Mouse (Mus musculus): ENCODE measurements around the gene Thbs2. TPM values are rescaled to one million over a fixed set of nuclear protein-coding genes. Genes with fewer than 3 reads are reported as not detected.

Gene Thbs2
- total RNA-seq, 2 experiments from 2014 or later, result not detected

DNA sequence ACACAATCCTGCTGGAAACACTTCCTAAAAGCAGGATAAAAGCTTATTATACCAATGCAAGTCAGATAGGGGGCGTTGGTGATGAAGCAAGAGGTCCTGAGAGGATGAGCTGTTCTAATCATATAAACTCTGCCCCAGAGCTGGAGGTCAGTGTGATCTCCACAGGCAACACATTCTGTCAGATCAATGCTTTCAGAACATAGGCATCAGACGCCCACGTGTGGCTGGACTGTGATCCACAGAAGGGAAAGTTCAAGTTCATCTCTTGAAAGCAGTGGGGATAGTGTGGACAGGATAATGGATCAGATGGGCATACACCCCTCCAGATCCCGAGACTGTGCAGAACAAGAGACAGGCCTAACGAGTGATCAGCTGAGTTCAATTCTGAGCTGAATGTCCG, 4.2 kb upstream of the Thbs2 start:
- ATAC-seq (replicated peaks; ENCODE audit: poor library complexity, severe bottlenecking), result no peak

DNA sequence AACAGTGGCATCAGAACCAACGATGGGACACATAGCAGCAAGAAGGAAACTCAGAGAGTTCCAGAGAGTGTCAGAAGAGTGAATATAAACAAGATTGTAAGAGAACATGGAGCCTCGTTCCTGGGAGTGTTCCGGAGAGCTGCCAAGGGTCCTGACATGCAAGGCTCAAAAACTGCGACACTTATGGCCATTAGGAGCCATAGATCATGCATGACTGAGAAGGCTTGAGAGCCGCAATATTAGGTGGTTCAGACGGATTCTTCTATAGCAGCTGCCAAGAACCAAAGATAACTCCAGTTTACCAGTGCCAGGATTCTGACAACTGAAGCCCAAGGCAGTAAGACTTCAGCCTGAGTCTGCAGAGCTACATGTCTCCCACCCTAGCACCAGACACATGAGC, 3.1 kb upstream of the Thbs2 start:
- ATAC-seq (replicated peaks; ENCODE audit: poor library complexity, severe bottlenecking), result no peak

DNA sequence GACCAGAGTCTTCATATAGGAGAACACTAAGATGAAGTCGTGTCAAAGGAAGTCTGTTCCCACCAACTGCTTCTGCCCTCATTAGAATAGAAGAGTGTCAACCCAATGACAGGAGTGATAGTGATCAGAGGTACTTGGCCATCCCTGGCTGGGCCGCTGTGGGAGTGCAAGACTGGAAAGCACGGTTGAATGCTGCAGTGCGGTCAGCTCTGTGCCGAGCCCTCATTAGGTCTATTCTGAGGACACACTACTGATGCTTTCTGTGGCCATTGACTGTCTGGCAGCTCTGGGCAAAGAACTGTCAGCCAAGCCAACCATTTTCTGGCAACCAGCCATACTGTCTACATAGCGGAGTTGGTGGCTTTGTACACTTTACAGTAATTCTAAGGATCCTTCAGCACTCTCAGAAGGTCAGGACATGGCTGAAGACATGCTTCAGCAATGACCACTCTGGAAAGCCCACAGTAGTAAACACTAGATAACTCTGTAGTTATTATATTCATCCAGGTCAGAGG, 2.3 kb upstream of the Thbs2 start:
- no peak for ATAC-seq (replicated peaks; ENCODE audit: poor library complexity, severe bottlenecking)

DNA sequence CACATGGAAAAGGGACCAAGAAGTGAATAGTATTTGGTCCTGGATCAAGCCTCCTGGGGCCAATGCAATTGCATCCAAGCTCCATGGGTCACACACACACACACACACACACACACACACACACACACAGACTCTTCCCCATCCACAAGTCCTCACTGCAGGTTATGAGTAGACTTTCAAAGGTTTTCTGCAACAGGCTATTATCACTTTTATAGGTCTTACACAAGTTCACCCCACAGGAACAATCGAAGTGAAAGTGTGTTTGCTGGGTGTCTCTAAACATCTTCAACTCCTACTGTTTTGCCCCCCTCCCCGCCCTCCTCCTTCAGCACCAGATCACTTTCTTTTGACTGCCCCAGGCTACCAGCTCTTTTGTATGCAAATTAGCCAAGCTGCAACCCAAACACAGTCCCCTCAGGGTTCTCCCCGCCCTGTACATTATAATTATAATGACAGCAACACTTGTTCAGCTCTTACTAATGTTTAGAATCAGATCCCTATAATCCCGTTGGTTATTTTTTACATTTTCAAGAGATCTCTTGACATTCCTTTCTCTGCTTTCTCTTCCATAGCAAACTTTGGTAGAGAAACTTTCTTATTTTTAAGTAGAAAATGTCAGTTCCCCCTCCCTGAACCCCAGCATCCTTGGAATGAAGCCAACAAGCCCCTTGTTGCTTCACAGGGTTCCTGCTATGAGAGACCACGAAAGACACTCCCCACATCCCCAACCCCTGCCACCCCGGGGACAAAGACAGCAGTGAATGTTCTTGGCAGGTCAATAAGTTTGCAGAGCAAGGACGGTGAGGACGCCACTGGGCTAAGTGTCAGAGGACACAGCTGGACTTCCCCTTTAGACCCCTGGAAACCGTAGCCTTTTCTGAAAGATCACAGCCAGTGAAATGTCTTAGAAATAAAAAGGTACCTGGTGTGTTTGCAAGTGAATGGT, 714 bp downstream of the Thbs2 start:
- peak; percentile 50 for ATAC-seq (replicated peaks; ENCODE audit: poor library complexity, severe bottlenecking)

DNA sequence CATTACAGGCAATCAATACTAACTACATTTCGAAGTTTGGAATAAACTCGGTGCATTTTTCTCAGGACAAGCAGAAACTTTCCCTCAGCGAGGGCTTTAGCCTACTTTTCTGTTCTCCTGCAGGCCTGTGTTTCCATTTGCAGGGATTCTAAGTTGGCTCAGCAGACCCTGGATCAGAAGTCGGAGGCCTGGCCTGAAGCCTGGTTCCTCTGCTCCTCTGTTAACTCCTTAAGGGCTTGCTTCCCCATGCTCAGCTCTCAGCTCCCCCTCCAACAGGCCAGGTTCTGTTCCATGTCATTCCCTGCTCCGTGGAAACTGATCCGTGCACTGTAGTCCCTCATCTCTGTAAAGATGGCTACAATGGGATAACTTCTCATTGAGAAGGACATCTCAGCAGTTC, 2.1 kb downstream of the Thbs2 start:
- no peak for ATAC-seq (replicated peaks; ENCODE audit: poor library complexity, severe bottlenecking)

DNA sequence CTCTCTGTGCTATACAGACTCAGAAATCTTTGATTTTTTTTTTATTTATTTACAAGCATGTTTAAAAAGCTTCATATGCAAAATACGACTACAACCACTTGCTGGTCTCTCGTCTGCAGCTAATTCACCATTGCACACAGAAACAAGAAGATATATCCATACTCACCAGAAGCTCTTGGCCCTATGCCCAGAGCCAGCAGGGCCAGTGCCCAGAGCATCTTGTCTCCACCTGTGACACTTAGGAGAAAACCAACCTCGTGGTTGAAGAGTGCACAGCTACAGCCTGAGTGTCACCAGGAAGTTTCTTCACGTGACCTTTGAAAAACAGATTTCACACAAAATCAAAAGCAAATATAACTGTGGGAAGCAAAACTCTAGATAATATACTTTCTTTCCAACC, 2.8 kb downstream of the Thbs2 start:
- no peak for ATAC-seq (replicated peaks; ENCODE audit: poor library complexity, severe bottlenecking)

DNA sequence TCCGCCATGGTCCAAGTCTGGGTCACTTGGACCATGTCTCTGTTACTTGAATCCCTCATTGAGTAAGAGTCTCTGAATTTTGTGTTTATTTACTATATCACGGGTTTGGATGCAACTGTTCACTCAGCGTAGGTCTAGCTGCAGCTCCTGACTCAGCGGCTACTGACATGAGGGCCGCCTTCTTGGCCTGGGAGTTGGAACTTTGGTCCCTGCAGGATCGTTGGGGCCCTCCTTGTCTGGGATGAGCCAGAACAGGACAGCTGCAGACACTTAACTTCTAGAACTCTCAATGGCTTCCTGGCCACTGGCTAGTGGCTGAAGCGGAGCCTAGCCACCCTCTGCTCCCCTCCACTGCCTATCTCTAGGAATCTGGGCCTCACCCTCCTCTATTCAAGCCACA, 11.2 kb downstream of the Thbs2 start:
- no peak for ATAC-seq (replicated peaks; ENCODE audit: poor library complexity, severe bottlenecking)

DNA sequence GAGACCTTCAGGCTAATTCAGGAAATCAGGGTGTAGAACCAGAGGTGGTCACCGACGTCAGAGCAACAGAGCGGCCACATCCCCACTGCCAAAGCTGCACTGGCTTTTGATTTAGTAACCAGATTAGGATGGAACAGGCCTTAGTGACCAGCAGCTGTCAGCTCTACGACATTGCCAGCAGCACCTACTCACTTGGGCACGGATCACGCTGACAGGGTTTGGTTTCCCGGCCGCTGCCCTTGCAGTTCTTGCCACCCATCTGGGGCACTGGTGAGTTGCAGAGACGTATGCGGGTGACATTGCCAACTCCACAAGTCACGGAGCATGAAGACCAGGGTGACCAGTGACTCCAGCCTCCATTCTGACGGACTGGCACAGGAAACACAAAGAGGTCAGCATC, 13.0 kb downstream of the Thbs2 start:
- ATAC-seq (replicated peaks; ENCODE audit: poor library complexity, severe bottlenecking), result no peak

DNA sequence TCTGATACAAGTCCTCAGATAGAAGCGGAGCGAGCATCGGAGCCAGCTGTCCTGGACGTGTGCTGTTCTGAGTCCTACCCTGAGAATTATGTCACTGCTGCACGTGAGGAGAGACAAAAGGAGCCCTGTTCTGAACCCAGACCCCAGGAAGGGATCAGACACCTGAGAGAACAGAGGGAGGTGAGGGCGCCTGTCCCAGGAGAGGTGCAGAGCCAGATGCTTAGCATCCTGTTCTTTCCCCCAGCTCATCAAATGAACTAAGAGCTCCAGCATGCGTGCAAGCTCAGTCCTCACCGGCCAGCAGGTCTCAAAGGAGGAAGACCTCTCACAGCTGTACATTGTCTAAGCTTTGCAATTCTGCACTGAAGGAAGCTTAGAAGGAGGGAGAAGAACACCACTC, 16.8 kb downstream of the Thbs2 start:
- no peak for ATAC-seq (replicated peaks; ENCODE audit: poor library complexity, severe bottlenecking)

DNA sequence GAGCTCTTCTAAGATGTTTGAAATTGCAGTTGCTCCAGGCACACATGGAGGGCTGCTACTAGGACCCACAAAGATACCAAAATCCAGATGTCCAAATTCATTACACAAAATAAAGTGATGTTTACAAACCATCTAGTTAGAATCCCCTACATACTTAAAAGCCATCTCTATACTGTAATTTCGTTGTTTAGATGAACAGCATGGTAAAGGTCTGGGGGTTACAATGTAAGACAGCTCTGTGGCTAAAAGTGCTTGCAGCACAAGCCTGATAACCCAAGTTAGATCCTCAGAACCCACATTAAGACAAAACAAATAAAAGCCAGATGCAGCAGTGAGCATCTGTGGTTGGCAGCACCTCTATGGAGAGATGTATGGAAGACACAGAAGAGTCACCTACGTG, 18.5 kb downstream of the Thbs2 start:
- no peak for ATAC-seq (replicated peaks; ENCODE audit: poor library complexity, severe bottlenecking)

DNA sequence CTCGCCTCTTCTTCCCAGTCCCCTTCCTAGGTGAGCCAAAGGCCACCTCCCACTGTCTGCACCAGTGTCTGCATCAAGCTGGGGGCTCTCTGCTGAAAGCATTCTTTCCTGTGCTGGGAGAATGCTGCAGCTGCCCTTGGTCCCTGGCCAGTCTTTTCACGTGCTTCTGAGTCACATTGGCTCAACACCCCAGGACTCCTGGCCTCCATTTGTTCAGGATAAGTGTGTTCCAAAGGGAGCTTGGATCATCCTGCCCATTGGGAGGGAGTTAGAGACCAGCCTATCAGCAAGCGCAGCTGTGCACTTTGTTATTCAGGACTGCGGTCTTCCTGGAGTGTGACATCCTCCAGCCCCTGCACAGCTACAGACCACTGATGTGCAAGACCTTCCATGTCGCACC, 21.6 kb downstream of the Thbs2 start:
- ATAC-seq (replicated peaks; ENCODE audit: poor library complexity, severe bottlenecking), result no peak

DNA sequence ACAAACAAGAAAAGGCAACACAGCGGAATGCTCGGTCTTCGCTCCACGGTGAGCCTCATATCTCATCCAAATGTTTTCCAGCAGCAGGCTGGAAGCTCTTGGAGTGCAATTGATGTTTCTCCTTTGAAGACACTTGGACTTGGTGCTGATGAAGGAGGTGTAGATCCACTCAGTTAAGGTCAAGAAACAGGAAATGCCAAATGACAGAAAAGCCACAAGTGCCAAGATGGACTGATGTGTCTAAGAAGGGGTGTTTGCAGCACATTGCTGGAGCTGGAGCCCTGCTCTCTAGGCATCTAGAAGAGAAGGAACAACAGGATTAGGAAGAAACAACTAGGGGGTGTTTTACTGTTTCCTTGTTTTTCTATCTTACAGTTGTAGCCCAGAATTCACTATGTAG, 26.8 kb downstream of the Thbs2 start:
- ATAC-seq (replicated peaks; ENCODE audit: poor library complexity, severe bottlenecking), result no peak

DNA sequence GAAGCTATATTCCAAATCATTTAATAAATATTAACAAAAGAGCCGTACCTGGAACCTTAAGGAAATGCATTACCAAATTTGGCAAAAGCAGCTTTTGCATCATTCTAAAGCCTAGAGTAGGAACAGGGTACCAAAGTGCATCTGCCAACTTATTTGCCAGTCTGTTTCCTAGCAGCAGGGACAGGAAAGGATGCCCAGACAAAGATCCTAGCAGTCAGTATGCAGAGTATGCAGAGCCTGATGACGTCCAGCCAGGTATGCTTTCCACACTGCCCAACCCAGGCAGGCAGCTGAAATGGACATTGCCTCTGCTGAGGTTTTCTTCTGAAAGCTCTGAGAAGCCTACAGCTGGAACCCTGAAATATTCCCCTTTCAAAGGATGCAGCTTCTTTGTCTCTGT, 27.6 kb downstream of the Thbs2 start:
- no peak for ATAC-seq (replicated peaks; ENCODE audit: poor library complexity, severe bottlenecking)

DNA sequence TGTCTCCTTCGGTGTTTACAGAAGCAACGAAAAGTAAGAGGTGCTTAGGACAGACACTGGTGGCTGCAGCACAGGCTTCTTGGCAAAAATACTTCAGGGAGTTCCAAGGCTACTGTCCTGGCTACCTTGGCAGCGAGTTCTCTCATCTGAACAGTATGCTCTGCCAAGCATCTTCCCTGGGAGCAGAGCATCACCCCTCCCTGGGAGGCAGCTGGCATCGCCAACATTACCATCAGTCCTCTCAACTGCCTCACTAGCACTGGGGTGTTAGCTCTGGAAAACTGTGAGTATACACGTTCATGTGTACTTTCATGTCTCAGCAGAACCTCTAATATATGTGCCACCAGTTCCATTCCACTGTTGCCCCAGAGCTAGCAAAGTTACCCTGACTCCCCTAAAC, 30.7 kb downstream of the Thbs2 start:
- ATAC-seq (replicated peaks; ENCODE audit: poor library complexity, severe bottlenecking), result no peak

DNA sequence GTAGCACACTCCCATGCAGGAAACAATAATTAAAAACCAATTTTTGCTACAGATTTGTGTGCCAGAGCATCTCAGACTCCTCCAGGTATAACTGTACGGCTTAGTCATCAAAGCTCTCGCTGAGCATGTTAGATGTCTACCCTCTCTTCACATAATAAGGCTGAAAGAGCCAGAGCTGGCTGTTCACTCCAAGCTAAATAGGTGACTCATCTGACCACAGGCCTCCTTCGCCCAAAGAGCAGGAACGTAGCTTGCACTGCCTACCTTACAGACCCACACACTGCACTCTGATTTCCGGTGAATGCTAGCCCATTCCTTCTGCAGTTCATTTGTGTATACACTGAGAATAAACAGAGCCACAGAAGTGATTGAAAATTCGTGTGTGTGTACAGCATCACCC, 31.6 kb downstream of the Thbs2 start:
- no peak for ATAC-seq (replicated peaks; ENCODE audit: poor library complexity, severe bottlenecking)

DNA sequence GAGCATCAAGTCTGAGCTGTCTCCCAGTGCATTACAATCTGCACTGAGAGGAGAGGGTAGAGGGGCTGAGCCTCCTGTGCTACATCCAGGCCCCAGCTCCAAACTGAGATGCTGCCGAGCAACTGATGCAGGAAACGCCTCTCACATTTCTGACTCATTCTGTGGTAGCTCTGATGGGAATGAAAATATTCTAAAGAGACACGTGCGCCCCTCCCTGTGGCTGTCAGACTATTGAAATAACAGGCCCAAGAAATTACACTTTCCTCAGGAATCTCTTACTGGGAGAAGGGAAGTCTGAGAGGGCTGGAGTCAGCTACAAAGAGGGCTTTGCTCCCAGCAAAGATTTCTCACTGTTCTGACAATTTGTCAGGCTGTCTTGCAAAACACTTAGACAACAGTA, 34.3 kb downstream of the Thbs2 start:
- no peak for ATAC-seq (replicated peaks; ENCODE audit: poor library complexity, severe bottlenecking)

DNA sequence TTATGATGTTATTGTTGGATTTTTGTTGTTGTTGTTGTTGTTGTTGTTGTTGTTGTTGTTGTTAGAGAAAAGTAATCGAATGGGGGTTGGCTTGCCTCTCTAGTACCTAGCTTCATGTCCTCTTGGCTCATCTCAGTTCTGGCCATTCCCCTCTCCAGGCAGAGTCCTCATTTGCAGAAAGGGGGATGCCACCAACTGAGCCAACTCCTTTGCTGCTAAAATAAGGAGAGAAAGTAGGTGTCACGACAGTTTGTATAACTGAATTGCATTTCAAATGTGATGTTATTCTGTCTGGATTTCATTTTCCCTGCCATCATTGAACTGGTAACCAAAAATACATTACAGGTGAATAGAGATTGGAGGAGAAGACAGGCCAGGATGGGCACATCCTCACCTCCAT, 35.9 kb downstream of the Thbs2 start:
- no peak for ATAC-seq (replicated peaks; ENCODE audit: poor library complexity, severe bottlenecking)

DNA sequence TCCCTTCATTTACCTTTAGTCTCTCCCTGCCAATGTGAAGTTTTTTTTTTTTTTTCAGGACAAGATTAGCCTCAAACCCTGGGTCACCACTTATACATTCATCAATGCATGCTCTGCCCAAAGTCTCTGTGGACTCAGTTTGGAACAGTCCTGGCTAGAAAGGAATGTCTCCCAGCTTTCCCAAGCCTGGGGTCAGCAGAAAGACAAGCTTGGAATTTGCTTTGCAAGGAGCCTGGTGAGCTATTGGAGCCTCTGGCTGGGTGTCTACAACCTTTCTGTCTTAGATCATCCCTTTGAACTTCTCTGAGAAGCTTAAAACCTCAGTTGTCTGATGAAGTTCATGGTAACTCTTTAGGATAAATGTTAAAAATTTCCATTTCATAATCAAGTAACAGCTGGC, 36.9 kb downstream of the Thbs2 start:
- no peak for ATAC-seq (replicated peaks; ENCODE audit: poor library complexity, severe bottlenecking)

DNA sequence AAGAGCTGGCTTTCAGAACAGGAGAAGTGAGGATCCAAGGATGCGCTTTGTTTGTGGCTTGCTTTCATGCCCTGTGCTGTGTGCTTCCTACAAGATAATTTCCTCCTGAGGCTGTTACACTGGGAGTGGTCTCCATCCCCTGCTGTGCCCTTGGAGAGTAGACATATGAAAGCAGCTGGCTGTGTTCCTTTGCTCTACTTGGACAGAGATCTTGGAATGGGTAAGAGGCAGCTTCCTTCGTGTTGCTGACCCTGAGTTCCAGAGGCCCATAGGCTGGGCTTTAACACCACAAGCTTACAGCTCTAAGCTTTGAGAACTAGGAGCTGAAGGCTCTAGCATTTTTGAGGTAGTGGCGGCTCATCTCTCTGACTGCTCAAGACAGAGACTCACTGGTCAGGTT, 39.1 kb downstream of the Thbs2 start:
- no peak for ATAC-seq (replicated peaks; ENCODE audit: poor library complexity, severe bottlenecking)

DNA sequence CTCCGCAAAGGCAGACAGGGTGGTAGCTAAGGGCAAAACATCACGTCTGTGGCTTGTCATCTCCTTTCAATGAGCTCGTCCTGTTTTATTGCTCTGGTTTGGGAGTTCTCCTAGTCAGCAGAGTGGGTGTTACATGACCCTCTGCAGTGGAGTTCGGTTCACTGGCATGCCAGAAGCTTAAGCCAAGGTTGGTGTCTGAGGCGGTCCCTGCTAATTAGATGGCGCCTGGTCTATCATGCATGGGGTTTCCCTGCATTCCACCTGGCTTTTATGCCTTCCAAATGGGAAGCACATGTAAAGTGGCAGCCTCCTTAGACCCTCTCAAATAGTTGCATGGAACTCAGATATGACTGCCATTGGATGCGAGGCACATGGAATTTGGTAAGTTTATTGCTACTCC, 42.0 kb downstream of the Thbs2 start:
- no peak for ATAC-seq (replicated peaks; ENCODE audit: poor library complexity, severe bottlenecking)

DNA sequence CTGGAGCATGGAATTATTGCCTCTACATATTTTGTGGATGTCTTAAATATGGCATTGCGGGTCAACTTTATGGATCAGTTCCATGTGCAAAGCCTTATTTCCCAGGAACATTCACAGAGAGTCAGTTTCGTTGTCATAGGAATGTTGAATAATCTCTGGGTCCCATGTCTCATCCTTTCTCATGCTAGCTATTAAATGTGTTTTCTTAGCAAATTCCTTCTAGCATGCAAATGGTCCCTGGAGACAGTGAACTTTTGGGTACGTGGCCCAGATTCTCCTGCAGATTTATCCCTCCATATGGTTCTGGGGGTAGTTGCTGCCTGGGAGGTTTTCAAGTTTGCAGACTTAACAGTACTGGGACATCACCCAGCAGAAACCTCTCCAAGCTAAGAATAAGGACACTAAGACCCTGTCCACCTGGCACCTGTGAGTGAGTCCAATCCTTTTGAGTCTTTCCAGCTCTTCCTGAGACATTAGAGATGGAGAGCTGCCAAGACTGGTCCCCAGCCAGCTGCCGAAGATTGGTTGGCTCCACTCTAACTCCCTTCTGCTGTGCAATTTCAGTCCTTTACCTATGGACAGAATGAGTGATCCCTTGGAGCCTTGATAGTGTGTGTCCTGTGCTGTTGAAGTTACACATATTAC, 45.9 kb downstream of the Thbs2 start:
- no peak for ATAC-seq (replicated peaks; ENCODE audit: poor library complexity, severe bottlenecking)

DNA sequence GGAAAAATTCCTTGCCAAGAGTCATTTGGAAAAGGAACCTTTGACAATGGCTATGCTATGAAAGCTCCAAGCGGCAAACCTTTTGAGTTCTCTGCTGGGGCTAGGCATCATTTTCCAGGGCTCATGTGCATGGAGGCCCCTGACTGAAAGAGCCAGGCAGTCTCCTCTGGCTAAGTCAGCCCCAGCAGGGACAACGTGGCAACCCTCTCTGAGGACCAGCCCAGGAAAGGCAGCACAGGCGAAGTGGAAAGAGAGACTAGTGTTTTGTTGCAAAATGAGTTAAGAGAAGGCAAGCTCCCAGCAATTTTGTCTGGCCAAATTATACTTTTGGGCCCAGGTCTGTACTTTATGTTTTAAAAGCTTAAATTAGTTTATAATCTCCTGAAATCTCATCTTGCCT, 50.0 kb downstream of the Thbs2 start:
- ATAC-seq (replicated peaks; ENCODE audit: poor library complexity, severe bottlenecking), result no peak

Data from granulocyte monocyte progenitor cell, adult 5-6 weeks (primary cell).